In genomic region chr9:75783573-75783972, GRCm38 (mm10) we compare ENCODE assay signal across 27 mouse cellular contexts. TPM values are rescaled to one million over a fixed set of nuclear protein-coding genes. Genes with fewer than 3 reads are reported as not detected.
DNase-seq lines count a peak whose midpoint lies in the region; ATAC-seq and TF ChIP-seq lines count a peak whose summit lies in the region.
"Had no signal": no experiment of that assay in that cellular context is flagged by ENCODE, and none has a peak within 500 bp of the region (broad histone marks: within the 10 kb centered on the region; RNA-seq: fewer than 3 reads in every experiment).

No protein-coding gene starts in this region.

- TF ChIP-seq POLR2A in liver, adult 2 months (IDR thresholded peaks at IDR 0.05; ENCODE audit: extremely low read depth, insufficient read depth, low read length) = no peak

- H3K4me3 ChIP-seq in liver, adult 2 months (ENCODE audit: insufficient read depth, low read depth, low read length) = no peak overlapping the region
- H3K4me3 ChIP-seq in liver, embryonic 12.5 days = no peak overlapping the region
- no peak overlapping the region for H3K4me3 ChIP-seq in midbrain, embryonic 11.5 days (ENCODE audit: low read depth, low read length)
- H3K4me3 ChIP-seq in midbrain, embryonic 13.5 days (replicated peaks) = no peak overlapping the region
- H3K4me3 ChIP-seq: embryonic facial prominence, embryonic 13.5 days; forebrain, embryonic 10.5 days; forebrain, embryonic 15.5 days; hindbrain, embryonic 13.5 days; midbrain, embryonic 15.5 days had no signal

- H3K27ac ChIP-seq in liver, adult 2 months (replicated peaks; ENCODE audit: insufficient read depth, low read depth, low read length) = no peak overlapping the region
- H3K27ac ChIP-seq in liver, embryonic 12.5 days = no peak overlapping the region
- H3K27ac ChIP-seq in midbrain, embryonic 11.5 days (ENCODE audit: low read depth, low read length) = no peak overlapping the region
- no peak overlapping the region for H3K27ac ChIP-seq in midbrain, embryonic 13.5 days
- H3K27ac ChIP-seq: embryonic facial prominence, embryonic 13.5 days; forebrain, embryonic 10.5 days; forebrain, embryonic 15.5 days; hindbrain, embryonic 13.5 days; macrophage; midbrain, embryonic 15.5 days had no signal

- H3K9me3 ChIP-seq in liver, embryonic 12.5 days (replicated peaks) = no peaks in the 10 kb centered on the region
- H3K9me3 ChIP-seq in midbrain, embryonic 11.5 days (ENCODE audit: control insufficient read depth, low read length) = no peaks in the 10 kb centered on the region
- no peaks in the 10 kb centered on the region for H3K9me3 ChIP-seq in midbrain, embryonic 13.5 days
- H3K9me3 ChIP-seq: embryonic facial prominence, embryonic 13.5 days; forebrain, embryonic 10.5 days; forebrain, embryonic 15.5 days; hindbrain, embryonic 13.5 days; midbrain, embryonic 15.5 days had no signal

- 90% methylated on average over 2 of the region's 2 CpGs for WGBS in liver, adult 2 months
- 85% methylated on average over 2 of the region's 2 CpGs for WGBS in liver, embryonic 12.5 days (ENCODE audit: insufficient replicate concordance)
- 90% methylated on average over 2 of the region's 2 CpGs for WGBS in midbrain, embryonic 11.5 days
- 91% methylated on average over 2 of the region's 2 CpGs for WGBS in midbrain, embryonic 13.5 days

- H3K36me3 ChIP-seq in liver, adult 2 months (ENCODE audit: control insufficient read depth, insufficient read depth, low read length) = no peaks in the 10 kb centered on the region
- H3K36me3 ChIP-seq in liver, embryonic 12.5 days = no peaks in the 10 kb centered on the region
- H3K36me3 ChIP-seq in midbrain, embryonic 11.5 days (ENCODE audit: control insufficient read depth, insufficient read depth, low read length) = no peaks in the 10 kb centered on the region
- no peaks in the 10 kb centered on the region for H3K36me3 ChIP-seq in midbrain, embryonic 13.5 days
- H3K36me3 ChIP-seq: embryonic facial prominence, embryonic 13.5 days; forebrain, embryonic 10.5 days; forebrain, embryonic 15.5 days; hindbrain, embryonic 13.5 days; midbrain, embryonic 15.5 days had no signal

- intact Hi-C loops in heart, postnatal 25 days (cut with DNase I) = no loop called here

- H3K4me1 ChIP-seq in liver, adult 2 months (ENCODE audit: control insufficient read depth, insufficient read depth, low read length) = no peaks in the 10 kb centered on the region
- no peaks in the 10 kb centered on the region for H3K4me1 ChIP-seq in liver, embryonic 12.5 days
- H3K4me1 ChIP-seq in midbrain, embryonic 11.5 days (ENCODE audit: control insufficient read depth, insufficient read depth, low read length) = no peaks in the 10 kb centered on the region
- peaks cover 9% of the 10 kb centered on the region; the same call in 1 of the 2 replicates for H3K4me1 ChIP-seq in midbrain, embryonic 13.5 days (replicated peaks)
- H3K4me1 ChIP-seq: forebrain, embryonic 15.5 days had no signal

- 0 out of 2 replicates have a peak, but pooled peaks have one; percentile 21 for TF ChIP-seq CTCF in liver, adult 2 months (IDR thresholded peaks at IDR 0.05; ENCODE audit: low read depth, low read length)

- H3K27me3 ChIP-seq in liver, adult 2 months (ENCODE audit: control insufficient read depth, insufficient read depth, low read length) = no peaks in the 10 kb centered on the region
- no peaks in the 10 kb centered on the region for H3K27me3 ChIP-seq in liver, embryonic 12.5 days (replicated peaks)
- no peaks in the 10 kb centered on the region for H3K27me3 ChIP-seq in midbrain, embryonic 11.5 days (ENCODE audit: control insufficient read depth, insufficient read depth, low read length)
- no peaks in the 10 kb centered on the region for H3K27me3 ChIP-seq in midbrain, embryonic 13.5 days
- H3K27me3 ChIP-seq: embryonic facial prominence, embryonic 13.5 days; forebrain, embryonic 15.5 days; hindbrain, embryonic 13.5 days; midbrain, embryonic 15.5 days had no signal

- no peak overlapping the region for H3K4me2 ChIP-seq in liver, embryonic 12.5 days
- H3K4me2 ChIP-seq in midbrain, embryonic 11.5 days = no peak overlapping the region
- H3K4me2 ChIP-seq in midbrain, embryonic 13.5 days (replicated peaks) = no peak overlapping the region
- H3K4me2 ChIP-seq: embryonic facial prominence, embryonic 13.5 days; forebrain, embryonic 15.5 days; hindbrain, embryonic 13.5 days; liver, embryonic 11.5 days; midbrain, embryonic 15.5 days had no signal

- H3K9ac ChIP-seq in liver, adult 2 months (ENCODE audit: low read depth, low read length) = no peak overlapping the region
- H3K9ac ChIP-seq in liver, embryonic 12.5 days = no peak overlapping the region
- H3K9ac ChIP-seq in midbrain, embryonic 11.5 days (ENCODE audit: low read length) = no peak overlapping the region
- H3K9ac ChIP-seq in midbrain, embryonic 13.5 days (replicated peaks) = no peak overlapping the region
- H3K9ac ChIP-seq: embryonic facial prominence, embryonic 13.5 days; forebrain, embryonic 15.5 days; hindbrain, embryonic 13.5 days; midbrain, embryonic 15.5 days had no signal

- DNase-seq in cerebellum, adult 9-11 months = peak; percentile 19
- DNase-seq in cerebellum, postnatal 14 days = no peak
- no peak for DNase-seq in liver, adult 2 months (ENCODE audit: extremely low read depth, low read depth, low spot score)
- DNase-seq in midbrain, embryonic 11.5 days (ENCODE audit: low spot score, missing footprints) = peak; percentile 66
- no peak for DNase-seq in heart, postnatal 25 days (ENCODE audit: low spot score)
- DNase-seq: adrenal gland, adult 2 months; adrenal gland, postnatal 36 days; cerebellum, adult 9-10 months; heart, postnatal 4 days; kidney, adult 11 months; kidney, postnatal 14 days; lung, adult 18-20 months; right cerebral cortex, postnatal 4 days had no signal

- ATAC-seq in liver, embryonic 12.5 days = no peak
- ATAC-seq in midbrain, embryonic 11.5 days (ENCODE audit: low FRiP score) = no peak
- no peak for ATAC-seq in midbrain, embryonic 13.5 days
- ATAC-seq in neutrophil, adult 5-6 weeks (ENCODE audit: extremely low read depth, insufficient number of reproducible peaks, low FRiP score, poor library complexity, severe bottlenecking) = 0 out of 2 replicates have a peak, but pooled peaks have one; percentile 13
- ATAC-seq: activated CD4-positive, CD25-positive, alpha-beta regulatory T cell, adult 4 months; forebrain, embryonic 15.5 days; midbrain, embryonic 15.5 days had no signal

- no peaks in the 10 kb centered on the region for H3K79me2 ChIP-seq in liver, adult 2 months (ENCODE audit: control insufficient read depth, insufficient read depth, low read length)

RNA-seq across cellular contexts. Expression of gene Bmp5, which starts 8.4 kb away (rescaled TPM):
- 9.7 and 14.6 TPM in 2 replicates for total RNA-seq in liver, adult 2 months (2014; rRNA removed)
- 1.2 and 1.7 TPM in 2 replicates for polyA plus RNA-seq in liver, adult 2 months (2012; rRNA removed)
- 2.7 and 2.9 TPM in 2 replicates for polyA plus RNA-seq in liver, embryonic 12.5 days (2016; fragmentation: Nextera tagmentation; extraction: Ambion mirVana)
- polyA plus RNA-seq in midbrain, embryonic 11.5 days (2014; fragmentation: Nextera tagmentation; extraction: Ambion mirVana) = 3.4 and 4.0 TPM in 2 replicates
- polyA plus RNA-seq in midbrain, embryonic 13.5 days (2015; fragmentation: Nextera tagmentation; extraction: Ambion mirVana) = 3.2 and 3.6 TPM in 2 replicates
- not detected in 2 replicates for total RNA-seq in neutrophil, adult 5-6 weeks (2017)
- 1 to 10 TPM in 1 of 2 experiments, under 1 TPM in 1; 0.98 to 1.0 TPM for total RNA-seq in heart, postnatal 25 days (2021)
- total RNA-seq: common myeloid progenitor, adult 5-6 weeks; megakaryocyte-erythroid progenitor cell, adult 5-6 weeks had no signal
- polyA plus RNA-seq: macrophage; spleen, adult 2 months had no signal

Comparison
In these comparisons a context has a peak if more than half of its experiments do, and no peak if none do; other contexts are left out.
1. DNase-seq: peak in cerebellum, adult 9-11 months (single experiment) and midbrain, embryonic 11.5 days (single experiment); none in cerebellum, postnatal 14 days (0 of 2), liver, adult 2 months (single experiment) and heart, postnatal 25 days (single experiment).